Mouse (Mus musculus): Measurements from ENCODE around the gene Shpk.

Gene Shpk

GRCm38 (mm10) chr11:73199879-73200278 is 619 bp downstream of the Shpk start:
- no peak for DNase-seq (ENCODE audit: low spot score in 2 of 2)

- no peak for DNase-seq (ENCODE audit: low spot score in 2 of 2)
Measured at GRCm38 (mm10) chr11:73201021-73201420, 1.8 kb downstream of the Shpk start.

GRCm38 (mm10) chr11:73201597-73201996 is 2.3 kb downstream of the Shpk start:
- DNase-seq (ENCODE audit: low spot score in 2 of 2): no peak

GRCm38 (mm10) chr11:73203895-73204294 is 4.6 kb downstream of the Shpk start:
- DNase-seq (ENCODE audit: low spot score in 2 of 2): no peak

- DNase-seq (ENCODE audit: low spot score in 2 of 2): no peak
Measured at GRCm38 (mm10) chr11:73205194-73205593, 5.9 kb downstream of the Shpk start.

- no peak for DNase-seq (ENCODE audit: low spot score in 2 of 2)
Measured at GRCm38 (mm10) chr11:73207621-73208020, 8.4 kb downstream of the Shpk start.

GRCm38 (mm10) chr11:73213956-73214355 is 14.7 kb downstream of the Shpk start:
- no peak for DNase-seq (ENCODE audit: low spot score in 2 of 2)

- DNase-seq (ENCODE audit: low spot score in 2 of 2): no peak
Measured at GRCm38 (mm10) chr11:73219671-73220070, 20.4 kb downstream of the Shpk start.

GRCm38 (mm10) chr11:73220651-73221050 is 21.4 kb downstream of the Shpk start:
- no peak for DNase-seq (ENCODE audit: low spot score in 2 of 2)

GRCm38 (mm10) chr11:73222846-73223245 is 23.6 kb downstream of the Shpk start:
- DNase-seq (ENCODE audit: low spot score in 2 of 2): no peak

- DNase-seq (ENCODE audit: low spot score in 2 of 2): no peak
Measured at GRCm38 (mm10) chr11:73223966-73224365, 24.7 kb downstream of the Shpk start.

GRCm38 (mm10) chr11:73225856-73226255 is 26.6 kb downstream of the Shpk start:
- DNase-seq (ENCODE audit: low spot score in 2 of 2): no peak

- DNase-seq (ENCODE audit: low spot score in 2 of 2): no peak
Measured at GRCm38 (mm10) chr11:73228881-73229280, 29.6 kb downstream of the Shpk start.

- no peak for DNase-seq (ENCODE audit: low spot score in 2 of 2)
Measured at GRCm38 (mm10) chr11:73230081-73230480, 30.8 kb downstream of the Shpk start.

- no peak for DNase-seq (ENCODE audit: low spot score in 2 of 2)
Measured at GRCm38 (mm10) chr11:73232513-73232912, 33.3 kb downstream of the Shpk start.

- no peak for DNase-seq (ENCODE audit: low spot score in 2 of 2)
Measured at GRCm38 (mm10) chr11:73233992-73234391, 34.7 kb downstream of the Shpk start, which contains the start of gene Trpv1. Gene Trpv1, plus strand, starts transcription at chr11:73234292.

GRCm38 (mm10) chr11:73235990-73236701 is 36.9 kb downstream of the Shpk start:
- no peak for DNase-seq (ENCODE audit: low spot score in 2 of 2)

GRCm38 (mm10) chr11:73236731-73237130 is 37.5 kb downstream of the Shpk start:
- DNase-seq (ENCODE audit: low spot score in 2 of 2): no peak

GRCm38 (mm10) chr11:73242199-73242598 is 42.9 kb downstream of the Shpk start:
- DNase-seq (ENCODE audit: low spot score in 2 of 2): no peak

- no peak for DNase-seq (ENCODE audit: low spot score in 2 of 2)
Measured at GRCm38 (mm10) chr11:73242777-73243176, 43.5 kb downstream of the Shpk start.

GRCm38 (mm10) chr11:73257362-73257945 is 58.2 kb downstream of the Shpk start:
- no peak for DNase-seq (ENCODE audit: low spot score in 2 of 2)

- no peak for DNase-seq (ENCODE audit: low spot score in 2 of 2)
Measured at GRCm38 (mm10) chr11:73258664-73259063, 59.4 kb downstream of the Shpk start.

GRCm38 (mm10) chr11:73260457-73260856 is 61.2 kb downstream of the Shpk start:
- DNase-seq (ENCODE audit: low spot score in 2 of 2): no peak
